Mouse (Mus musculus) liver, embryonic 11.5 days (tissue): ENCODE data around the gene G0s2. TPM values are rescaled to one million over a fixed set of nuclear protein-coding genes. Genes with fewer than 3 reads are reported as not detected.
"Not testable (repeated sequence)": the region's sequence is repeated elsewhere in the genome, so short reads cannot be mapped to it uniquely, and the experiment has no call there.

ENCODE experiments used
- ATAC-seq: fragments of 200-750 bp; cut with Nextera tagmentation; replicated peaks from 2 replicates; pipeline ENCODE4 v1.8.0; 2017; ENCODE audit warnings: moderate number of reproducible peaks, mild to moderate bottlenecking, moderate TSS enrichment, moderate library complexity; ENCODE audit not compliant: low FRiP score
- DNase-seq: peaks from one replicate; pipeline ENCODE4 v3.0.0-alpha.2; 2017; ENCODE audit warnings: low spot score
- H3K27ac ChIP-seq: fragments of 300-500 bp; sonication (generic); 2 replicates; pipeline ENCODE4 v1.5.1; 2014; ENCODE audit warnings: mild to moderate bottlenecking, low read depth, low read length, control low read depth
- H3K27me3 ChIP-seq: fragments of 300-500 bp; sonication (generic); replicated peaks from 2 replicates; pipeline ENCODE4 v1.6.1; 2014; ENCODE audit warnings: low read length, mixed read lengths; ENCODE audit not compliant: control insufficient read depth, insufficient read depth
- H3K36me3 ChIP-seq: fragments of 300-500 bp; sonication (generic); 2 replicates; pipeline ENCODE4 v1.6.1; 2014; ENCODE audit warnings: mild to moderate bottlenecking, low read length, moderate library complexity, mixed read lengths; ENCODE audit not compliant: control insufficient read depth, insufficient read depth
- H3K4me1 ChIP-seq: fragments of 300-500 bp; sonication (generic); replicated peaks from 2 replicates; pipeline ENCODE4 v1.6.1; 2014; ENCODE audit warnings: low read length, mixed read lengths; ENCODE audit not compliant: control insufficient read depth, insufficient read depth
- H3K4me2 ChIP-seq: fragments of 300-500 bp; sonication (generic); 2 replicates; pipeline ENCODE4 v1.6.1; 2014; ENCODE audit warnings: mild to moderate bottlenecking, control low read depth, moderate library complexity
- H3K4me3 ChIP-seq: fragments of 300-500 bp; sonication (generic); 2 replicates; pipeline ENCODE4 v1.5.1; 2014; ENCODE audit warnings: low read depth, low read length, control low read depth
- H3K9ac ChIP-seq: fragments of 300-500 bp; sonication (generic); 2 replicates; pipeline ENCODE4 v1.6.1; 2014; ENCODE audit warnings: low read depth, low read length, control low read depth
- H3K9me3 ChIP-seq: fragments of 300-500 bp; sonication (generic); 2 replicates; pipeline ENCODE4 v1.6.1; 2016; ENCODE audit warnings: low read length, inconsistent platforms, mixed read lengths; ENCODE audit not compliant: control insufficient read depth
- WGBS: fragments of 180-500 bp; shearing (Covaris S2); extraction: QIAGEN DNeasy Blood & Tissue Kit; methylation state at CpG from one replicate; pipeline ENCODE4 v1.1.7; 2014; 5-methylcytosine and 5-hydroxymethylcytosine counted together
- polyA plus RNA-seq: library from polyadenylated mRNA; unstranded; fragments of >200 nt; fragmentation: Nextera tagmentation; extraction: Ambion mirVana; gene quantifications from 2 replicates; pipeline ENCODE4 v1.2.1, GENCODE M21; 2014

Gene G0s2
- polyA plus RNA-seq, 1 experiment from 2014 or later, result 33.3 TPM

DNA sequence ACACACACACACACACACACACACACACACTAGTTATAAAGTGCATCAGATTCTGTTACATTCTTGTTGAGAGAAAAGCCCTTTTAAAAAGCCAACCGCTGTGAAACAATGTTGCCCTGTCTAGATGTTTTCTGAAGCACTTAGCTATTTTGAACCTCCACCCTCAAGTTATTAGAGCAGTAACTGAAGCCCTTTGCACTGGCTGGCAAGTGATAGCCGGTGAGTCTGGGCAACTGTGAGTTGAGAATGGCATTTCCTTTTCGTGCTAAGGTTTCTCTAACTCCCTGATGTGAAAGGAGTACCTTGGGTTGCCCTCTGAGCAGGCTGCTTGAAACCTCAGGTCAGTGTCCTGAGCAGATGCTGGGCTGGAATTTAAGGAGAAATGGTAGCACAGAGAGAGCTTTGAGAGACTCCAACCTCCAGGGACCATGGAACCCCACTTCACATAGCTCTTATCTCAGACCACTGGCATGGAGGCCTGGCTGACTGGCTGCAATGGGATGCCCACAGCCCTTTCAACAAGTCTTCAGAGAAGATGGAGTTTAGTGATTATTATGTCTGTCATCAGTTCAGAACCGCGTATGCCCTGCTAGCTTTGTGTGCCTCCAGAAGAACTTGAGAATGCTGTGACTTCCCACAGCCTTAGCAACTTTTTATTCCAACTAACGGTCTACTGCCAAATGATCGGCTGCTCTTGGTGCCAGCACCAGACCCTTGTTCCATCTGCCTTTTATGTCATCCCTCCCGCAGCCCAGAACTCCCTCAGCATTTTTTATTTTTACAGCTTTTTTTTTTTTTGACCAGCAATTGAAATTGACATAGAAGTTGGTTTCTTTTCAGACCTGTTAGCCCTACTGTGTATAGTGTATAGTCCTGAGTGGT, 9.8 kb downstream of the G0s2 start:
- Histone ChIP-seq H3K27ac (no peak overlapping the region), H3K9me3 (no peaks in the 10 kb centered on the region), H3K9ac (no peak overlapping the region), H3K4me3 (no peak overlapping the region), H3K27me3 (no peaks in the 10 kb centered on the region), H3K4me2 (no peak overlapping the region), H3K4me1 (no peaks in the 10 kb centered on the region), H3K36me3 (no peaks in the 10 kb centered on the region)
- ATAC-seq (no peak), DNase-seq (no peak)
- WGBS, result 73% methylated on average over 8 of the region's 8 CpGs

DNA sequence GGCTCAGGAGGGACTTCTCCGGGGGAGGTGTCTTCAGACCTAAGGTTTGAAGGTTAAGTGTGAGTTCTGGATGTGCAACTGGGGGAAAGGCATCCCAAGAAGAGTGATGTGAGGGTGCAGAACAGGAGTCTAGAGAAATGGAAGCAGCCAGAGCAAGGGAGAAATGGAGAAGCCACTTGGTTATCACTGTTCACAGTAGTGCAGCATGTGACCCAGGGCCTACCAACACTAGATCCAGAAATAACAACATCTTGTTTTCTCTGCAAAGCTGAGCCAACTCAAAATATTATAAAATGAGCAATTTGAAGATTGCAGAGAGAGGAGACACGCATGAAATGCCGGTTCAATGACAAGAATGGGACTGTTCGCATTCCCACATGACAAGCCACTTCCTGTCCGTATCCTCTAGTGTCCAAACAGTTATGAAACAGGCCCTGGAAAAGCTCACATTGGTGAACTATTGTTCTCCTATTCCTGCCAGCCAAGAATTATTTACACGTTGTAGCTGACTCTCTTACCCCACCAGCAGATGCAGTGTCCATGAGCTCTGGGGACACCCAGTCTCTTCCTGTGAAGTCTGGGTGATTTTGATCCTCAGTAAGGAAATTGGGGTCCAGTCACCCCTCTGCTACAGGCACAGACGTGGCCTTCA, 11.0 kb downstream of the G0s2 start:
- Histone ChIP-seq H3K4me3 (no peak overlapping the region), H3K9me3 (no peaks in the 10 kb centered on the region), H3K4me2 (no peak overlapping the region), H3K36me3 (no peaks in the 10 kb centered on the region), H3K27me3 (no peaks in the 10 kb centered on the region), H3K27ac (no peak overlapping the region), H3K4me1 (no peaks in the 10 kb centered on the region), H3K9ac (no peak overlapping the region)
- WGBS, result 56% methylated on average over 7 of the region's 7 CpGs
- ATAC-seq (no peak), DNase-seq (no peak)

DNA sequence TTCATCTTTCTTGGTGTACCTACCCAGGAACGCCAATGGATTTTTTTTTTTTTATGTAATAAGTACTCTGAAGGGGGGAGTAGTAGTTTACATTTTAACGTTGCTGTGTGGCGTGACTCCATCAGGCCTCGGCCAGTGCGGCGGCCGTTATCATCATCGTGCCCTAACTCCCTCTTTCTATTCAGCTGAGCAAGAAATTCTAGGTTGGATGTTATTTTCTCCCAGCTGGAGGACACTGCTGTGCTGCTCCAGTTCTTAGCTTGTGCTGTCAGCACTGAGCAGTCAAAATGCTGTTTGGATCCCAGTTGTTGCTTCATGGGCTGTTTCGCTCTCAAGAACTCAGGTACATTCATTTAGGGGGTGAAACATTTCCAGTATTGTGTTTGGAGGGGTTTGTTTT, 13.5 kb downstream of the G0s2 start:
- Histone ChIP-seq H3K9ac (no peak overlapping the region), H3K4me1 (no peaks in the 10 kb centered on the region), H3K9me3 (no peaks in the 10 kb centered on the region), H3K4me2 (no peak overlapping the region), H3K27me3 (no peaks in the 10 kb centered on the region), H3K4me3 (no peak overlapping the region), H3K27ac (no peak overlapping the region), H3K36me3 (no peaks in the 10 kb centered on the region)
- DNase-seq (no peak), ATAC-seq (no peak)
- WGBS, result 78% methylated on average over 9 of the region's 9 CpGs

DNA sequence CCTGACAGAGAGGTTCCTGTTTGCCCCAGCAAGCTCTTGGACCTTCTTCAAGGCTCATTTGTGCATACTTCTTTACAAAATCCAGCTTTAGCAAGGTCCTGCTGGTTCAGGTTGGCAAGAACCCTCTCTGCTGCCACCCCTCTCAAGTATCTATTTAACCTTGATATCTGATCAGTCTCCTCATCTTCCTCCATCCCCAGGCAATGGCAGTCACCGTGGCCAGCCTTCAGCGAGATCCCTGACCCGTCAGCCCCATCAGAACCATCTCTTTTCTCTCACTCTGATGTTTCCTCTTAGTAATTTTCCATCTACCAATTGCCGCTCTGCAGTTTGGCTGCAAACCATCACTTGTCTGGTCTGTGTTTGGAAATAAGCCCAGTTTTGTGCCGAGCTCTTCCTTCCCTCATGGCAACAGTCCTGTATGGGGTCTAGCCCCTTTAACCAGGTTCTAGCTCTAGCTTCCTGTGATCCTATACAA, 16.4 kb downstream of the G0s2 start:
- H3K9ac ChIP-seq, result no peak overlapping the region
- DNase-seq (no peak), ATAC-seq (no peak)
- H3K27me3 ChIP-seq, result no peaks in the 10 kb centered on the region
- H3K27ac ChIP-seq, result no peak overlapping the region
- H3K36me3 ChIP-seq, result no peaks in the 10 kb centered on the region
- H3K4me2 ChIP-seq, result no peak overlapping the region
- 67% methylated on average over 5 of the region's 5 CpGs for WGBS
- H3K4me3 ChIP-seq, result no peak overlapping the region
- no peaks in the 10 kb centered on the region for H3K4me1 ChIP-seq
- H3K9me3 ChIP-seq, result no peaks in the 10 kb centered on the region

DNA sequence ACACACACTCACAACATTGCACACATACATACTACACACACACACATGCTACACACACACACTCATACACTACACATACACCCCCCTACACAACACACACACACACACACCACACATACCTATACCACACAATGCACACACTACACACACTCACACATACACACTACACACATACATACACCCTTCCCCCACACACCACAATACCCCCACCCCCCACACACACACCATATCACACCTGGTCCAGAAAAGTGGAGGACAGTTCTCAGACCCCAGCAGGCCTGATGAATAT, 16.8 kb downstream of the G0s2 start:
- Histone ChIP-seq H3K27ac (no peak overlapping the region), H3K9ac (no peak overlapping the region), H3K4me1 (no peaks in the 10 kb centered on the region), H3K36me3 (no peaks in the 10 kb centered on the region), H3K9me3 (no peaks in the 10 kb centered on the region), H3K27me3 (no peaks in the 10 kb centered on the region), H3K4me2 (no peak overlapping the region), H3K4me3 (no peak overlapping the region)
- ATAC-seq (0 out of 2 replicates have a peak, but pooled peaks have one; percentile 23), DNase-seq (no peak)

DNA sequence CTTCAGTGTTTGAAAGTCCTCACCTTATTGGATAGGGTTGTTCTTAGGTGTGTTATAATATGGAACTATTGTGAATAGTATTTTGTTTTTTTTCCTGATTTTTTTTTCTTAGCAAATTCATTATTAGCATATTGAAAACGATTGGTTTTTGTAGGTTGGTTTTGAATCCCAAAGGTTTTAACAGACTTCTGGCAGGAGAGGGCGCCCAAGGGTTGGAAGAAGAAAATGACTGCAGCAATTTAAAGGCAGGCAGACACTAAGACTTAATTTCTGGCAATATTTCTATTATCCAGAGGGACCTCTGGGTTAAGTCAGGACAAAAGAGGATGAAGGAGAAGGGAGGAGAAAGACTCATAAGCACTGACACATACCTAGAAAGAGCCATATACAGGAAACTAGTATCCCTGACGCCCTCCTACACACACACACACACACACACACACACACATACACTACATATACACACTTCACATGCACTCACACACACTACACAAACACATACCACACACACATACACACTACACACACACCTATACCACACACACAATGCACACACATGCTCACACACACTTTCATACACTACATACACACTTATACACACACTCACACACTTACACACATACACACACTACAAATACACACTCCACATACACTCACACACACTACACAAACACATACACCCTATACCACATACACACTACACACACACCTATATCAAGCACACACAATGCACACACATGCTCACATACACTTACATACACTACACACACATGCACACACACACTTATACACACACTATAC, 17.3 kb downstream of the G0s2 start:
- DNase-seq (no peak), ATAC-seq (0 out of 2 replicates have a peak, but pooled peaks have one; percentile 10)
- Histone ChIP-seq H3K4me2 (no peak overlapping the region), H3K27me3 (no peaks in the 10 kb centered on the region), H3K9ac (no peak overlapping the region), H3K9me3 (no peaks in the 10 kb centered on the region), H3K36me3 (no peaks in the 10 kb centered on the region), H3K27ac (no peak overlapping the region), H3K4me3 (no peak overlapping the region), H3K4me1 (no peaks in the 10 kb centered on the region)
- WGBS, result 36% methylated on average over 3 of the region's 3 CpGs

DNA sequence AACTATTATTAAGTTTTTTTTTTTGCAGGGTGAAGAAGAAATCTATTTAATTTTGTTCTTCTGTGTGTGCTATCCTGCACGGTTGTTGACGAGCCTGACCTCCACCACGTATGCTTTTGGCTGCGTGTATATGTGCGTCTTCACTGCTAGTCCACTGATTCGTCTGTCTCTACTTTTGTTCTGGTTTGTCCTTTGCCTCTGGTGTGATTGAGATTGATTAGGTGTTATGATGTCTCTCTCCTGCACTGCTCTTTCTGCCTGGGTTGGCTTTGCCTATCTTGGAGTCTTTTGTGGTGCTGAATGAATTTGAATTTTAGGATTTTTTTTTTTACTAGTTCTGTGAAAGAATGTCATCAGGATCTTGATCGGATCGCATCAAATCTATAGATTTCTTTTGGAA, 18.0 kb downstream of the G0s2 start:
- WGBS, result 53% methylated on average over 8 of the region's 8 CpGs
- H3K27ac ChIP-seq, result no peak overlapping the region
- H3K27me3 ChIP-seq, result no peaks in the 10 kb centered on the region
- H3K9ac ChIP-seq, result no peak overlapping the region
- ATAC-seq (no peak), DNase-seq (no peak)
- H3K36me3 ChIP-seq, result no peaks in the 10 kb centered on the region
- no peak overlapping the region for H3K4me3 ChIP-seq
- no peaks in the 10 kb centered on the region for H3K9me3 ChIP-seq
- H3K4me2 ChIP-seq, result no peak overlapping the region
- no peaks in the 10 kb centered on the region for H3K4me1 ChIP-seq

DNA sequence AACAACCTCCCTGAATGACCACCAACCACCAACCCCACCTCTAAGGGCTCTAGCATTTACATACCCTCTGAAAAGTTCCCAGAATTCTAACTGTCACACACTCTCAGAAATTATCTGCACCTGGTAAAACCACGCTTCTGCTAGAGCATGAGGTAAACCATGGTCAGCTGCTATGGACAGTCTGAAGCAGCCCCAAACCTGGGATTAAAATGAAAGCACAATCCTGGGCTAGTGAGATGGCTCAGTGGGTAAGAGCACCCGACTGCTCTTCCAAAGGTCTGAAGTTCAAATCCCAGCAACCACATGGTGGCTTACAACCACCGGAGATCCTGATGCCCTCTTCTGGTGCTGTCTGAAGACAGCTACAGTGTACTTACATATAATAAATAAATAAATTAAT, 19.1 kb downstream of the G0s2 start:
- H3K27ac ChIP-seq, H3K36me3 ChIP-seq, H3K4me2 ChIP-seq, DNase-seq, H3K27me3 ChIP-seq, H3K9me3 ChIP-seq, ATAC-seq, H3K4me1 ChIP-seq, H3K4me3 ChIP-seq, H3K9ac ChIP-seq: not testable (repeated sequence)
- 67% methylated on average over 3 of the region's 3 CpGs for WGBS
